Mouse (Mus musculus) cerebellum, postnatal 36 days (tissue): Measurements from ENCODE around the gene Asxl2.

Experiments used
- DNase-seq, 2 experiments: peaks; one replicate each; pipeline ENCODE4 v3.0.0; 2021 to 2022; ENCODE audit warnings: mixed read lengths in 2 of 2

The Asxl2 gene

GRCm38 (mm10) chr12:3546781-3547180 lies 120.1 kb downstream of the Asxl2 start:
- no peak for DNase-seq

GRCm38 (mm10) chr12:3547506-3547905 lies 120.8 kb downstream of the Asxl2 start:
- no peak for DNase-seq

GRCm38 (mm10) chr12:3547911-3548310 lies 121.3 kb downstream of the Asxl2 start:
- DNase-seq: no peak

- DNase-seq: no peak
These were observed 122.0 kb downstream of the Asxl2 start for GRCm38 (mm10) chr12:3548582-3549211.

GRCm38 (mm10) chr12:3550280-3550679 lies 123.6 kb downstream of the Asxl2 start:
- no peak for DNase-seq
